Mouse (Mus musculus) telencephalon, adult 2 months (tissue): ENCODE results near the gene Chrm4.

ENCODE experiments used
- DNase-seq: peaks from one replicate; pipeline ENCODE4 v3.0.0-alpha.2; 2011; ENCODE audit warnings: low read depth, low spot score

Gene Chrm4

DNA sequence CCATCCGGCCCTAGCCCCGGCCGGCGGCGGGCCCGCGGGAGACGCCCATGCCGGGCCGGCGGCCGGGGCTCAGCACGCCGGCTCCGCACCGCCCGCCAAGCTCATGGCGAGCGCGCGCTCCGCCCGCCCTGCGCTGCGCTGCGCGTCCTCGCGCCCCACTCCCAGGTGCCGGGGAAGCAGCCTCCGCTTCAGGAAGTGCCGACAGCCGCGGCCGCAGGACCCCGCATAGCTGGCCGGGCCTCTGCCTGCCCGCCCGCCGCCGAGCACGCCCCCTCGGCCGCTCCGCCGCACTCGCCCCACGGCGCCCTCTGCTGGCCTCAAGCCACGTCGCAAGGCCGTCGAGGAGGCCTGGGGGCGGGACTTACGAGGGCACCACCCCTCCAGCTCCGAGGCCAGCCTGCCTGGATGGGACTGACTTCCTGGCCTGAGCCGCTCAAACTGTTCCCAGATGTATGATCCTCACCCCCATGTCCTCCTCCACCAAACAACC lies 36.4 kb downstream of the Chrm4 start:
- DNase-seq, result no peak

DNA sequence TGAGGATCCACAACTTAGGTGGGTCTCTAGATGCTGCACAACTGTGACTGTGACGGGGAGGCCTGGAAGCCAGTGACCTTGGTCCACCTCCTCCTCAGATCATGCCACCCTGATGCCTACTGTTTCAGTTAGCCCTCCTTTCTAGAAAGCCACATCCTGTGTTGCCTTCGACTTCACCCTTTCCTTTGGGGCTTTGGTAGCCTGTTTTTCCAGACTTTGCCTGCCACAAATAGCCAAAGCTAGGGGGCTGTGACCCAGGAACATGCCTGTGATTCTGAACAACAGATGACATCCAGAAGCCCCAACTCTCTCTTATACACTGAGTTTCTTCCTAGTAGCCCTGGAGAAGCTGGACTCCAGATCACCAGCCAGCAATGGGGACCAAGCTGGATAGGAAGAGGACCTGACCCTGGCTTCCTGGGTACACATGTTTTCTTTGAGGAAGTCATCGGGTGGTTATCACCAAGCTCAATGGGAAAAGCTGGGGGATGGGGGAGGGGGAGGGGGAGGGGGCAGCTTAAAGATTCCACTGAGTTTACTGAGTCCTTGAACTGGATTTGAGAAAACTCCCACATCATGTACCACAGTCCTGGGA lies 37.7 kb downstream of the Chrm4 start:
- DNase-seq, result no peak

DNA sequence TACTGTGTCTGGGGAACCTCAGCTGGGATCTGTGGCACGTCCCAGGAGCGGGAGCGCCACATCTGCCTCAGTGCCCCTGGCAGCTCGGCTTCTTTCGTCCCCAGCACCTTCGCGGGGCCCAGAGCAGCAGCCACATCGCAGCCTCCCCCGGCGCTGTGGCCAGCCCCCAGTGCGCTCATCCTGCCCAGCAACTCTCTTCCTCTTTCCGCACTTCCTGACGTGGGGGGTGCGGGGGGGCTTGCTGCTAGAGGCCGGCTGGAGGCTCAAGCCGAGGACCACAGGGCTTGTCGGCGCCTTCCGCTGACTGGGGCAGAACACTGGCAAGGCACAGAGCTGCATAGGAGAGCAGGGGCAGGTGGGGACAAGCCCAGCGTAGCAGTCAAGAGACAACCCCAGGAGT lies 38.4 kb downstream of the Chrm4 start:
- DNase-seq, result no peak

DNA sequence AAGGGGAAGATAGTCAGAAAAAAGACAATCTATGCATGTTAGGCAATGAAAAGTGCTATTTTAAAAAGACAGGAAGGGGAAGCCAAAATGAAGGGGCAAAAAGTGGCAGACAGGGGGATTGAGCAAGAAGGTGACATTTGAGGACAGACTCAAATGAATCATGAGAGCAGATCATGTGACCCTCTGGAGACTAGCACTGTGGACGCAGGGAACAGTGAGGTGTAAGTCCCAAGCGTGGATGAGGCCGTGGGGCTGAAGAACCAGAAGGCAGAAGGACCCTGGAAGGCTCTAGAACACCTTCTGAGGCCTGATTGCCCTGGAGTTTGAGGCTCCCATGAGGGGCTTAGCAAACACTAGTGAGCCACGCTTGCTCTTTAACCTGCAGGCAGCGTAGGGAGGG lies 39.3 kb downstream of the Chrm4 start:
- no peak for DNase-seq

DNA sequence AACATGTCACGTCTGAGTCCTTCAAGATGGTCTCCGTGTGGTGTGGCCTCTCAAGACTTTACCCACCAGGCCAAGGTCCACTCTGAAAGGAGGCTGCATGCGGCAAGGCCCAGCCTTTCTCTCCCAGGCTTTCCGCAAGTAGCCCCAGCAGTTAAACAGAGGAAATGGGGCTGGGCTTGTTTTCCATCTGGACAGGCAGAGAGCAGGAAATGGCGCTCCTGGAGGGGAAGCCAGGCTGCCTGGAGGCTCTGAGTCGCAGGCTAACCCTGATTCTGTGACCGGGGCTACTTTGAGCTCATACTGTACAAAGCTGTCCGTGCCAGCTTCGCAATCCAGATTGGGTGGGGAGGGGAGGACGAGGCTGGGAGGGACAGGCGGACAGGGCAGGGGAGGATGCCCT lies 40.9 kb downstream of the Chrm4 start:
- no peak for DNase-seq

DNA sequence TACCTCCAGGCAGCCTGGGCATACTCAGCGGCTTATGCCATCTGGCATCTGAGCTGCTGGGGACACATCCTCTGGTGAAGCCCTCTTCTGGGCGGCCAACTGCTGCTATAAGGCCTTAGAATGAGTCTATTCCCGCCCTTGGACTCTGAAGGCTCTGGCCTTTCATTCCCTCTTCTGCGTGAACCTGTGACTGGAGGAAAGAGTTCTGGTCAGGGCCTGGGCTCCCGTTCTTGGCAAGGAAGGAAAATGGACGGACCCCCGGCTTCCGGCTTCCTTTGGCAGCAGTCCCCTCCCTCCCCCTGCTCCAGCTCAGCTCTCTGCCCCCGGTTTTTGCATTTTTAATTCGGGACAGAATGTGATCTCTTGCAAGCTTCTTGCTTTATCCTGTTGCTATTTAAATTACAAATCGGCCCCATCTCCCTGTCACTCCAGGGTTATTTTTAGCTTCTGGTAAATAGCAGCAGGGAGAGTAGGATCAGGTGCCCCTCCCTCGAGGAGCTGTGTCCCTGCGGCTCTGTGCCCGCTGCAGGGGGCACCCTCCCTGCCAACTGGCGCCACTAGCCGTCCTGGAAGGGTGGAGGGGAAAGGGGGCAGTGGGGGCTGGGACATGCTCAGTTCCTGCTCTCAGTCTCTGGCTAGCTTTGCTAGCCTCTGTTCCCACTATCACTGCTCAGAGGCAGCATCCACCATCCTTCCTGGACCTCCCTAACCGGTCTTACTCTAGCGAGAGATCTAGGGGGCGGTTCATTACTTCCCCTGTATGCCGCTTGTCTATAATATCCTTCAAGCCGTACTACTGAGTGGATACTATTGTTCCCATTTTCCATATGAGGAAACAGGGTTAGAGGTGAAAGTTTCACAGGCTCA lies 44.4 kb downstream of the Chrm4 start:
- DNase-seq, result peak; percentile 86

DNA sequence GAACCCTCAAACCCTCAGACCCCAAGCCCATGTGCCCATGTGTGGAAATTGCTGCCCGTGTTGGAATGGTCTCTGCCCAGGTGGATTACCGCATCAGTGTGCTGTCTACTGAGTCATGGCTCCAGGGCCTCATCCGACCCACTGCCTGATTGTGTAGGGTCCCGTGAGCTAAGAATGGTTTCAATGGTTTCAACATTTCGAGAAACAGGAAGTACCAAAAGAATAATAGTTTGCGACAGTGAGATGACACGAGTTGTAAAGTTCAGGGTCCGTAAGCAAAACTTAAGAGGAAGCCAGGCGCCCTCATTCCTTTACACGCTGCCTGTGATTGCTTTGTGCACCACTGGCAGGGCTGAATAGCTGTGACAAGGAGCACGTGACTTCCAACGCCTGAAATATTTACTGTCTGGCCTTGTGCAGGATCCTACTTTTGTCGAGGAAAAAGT lies 45.1 kb downstream of the Chrm4 start:
- no peak for DNase-seq

DNA sequence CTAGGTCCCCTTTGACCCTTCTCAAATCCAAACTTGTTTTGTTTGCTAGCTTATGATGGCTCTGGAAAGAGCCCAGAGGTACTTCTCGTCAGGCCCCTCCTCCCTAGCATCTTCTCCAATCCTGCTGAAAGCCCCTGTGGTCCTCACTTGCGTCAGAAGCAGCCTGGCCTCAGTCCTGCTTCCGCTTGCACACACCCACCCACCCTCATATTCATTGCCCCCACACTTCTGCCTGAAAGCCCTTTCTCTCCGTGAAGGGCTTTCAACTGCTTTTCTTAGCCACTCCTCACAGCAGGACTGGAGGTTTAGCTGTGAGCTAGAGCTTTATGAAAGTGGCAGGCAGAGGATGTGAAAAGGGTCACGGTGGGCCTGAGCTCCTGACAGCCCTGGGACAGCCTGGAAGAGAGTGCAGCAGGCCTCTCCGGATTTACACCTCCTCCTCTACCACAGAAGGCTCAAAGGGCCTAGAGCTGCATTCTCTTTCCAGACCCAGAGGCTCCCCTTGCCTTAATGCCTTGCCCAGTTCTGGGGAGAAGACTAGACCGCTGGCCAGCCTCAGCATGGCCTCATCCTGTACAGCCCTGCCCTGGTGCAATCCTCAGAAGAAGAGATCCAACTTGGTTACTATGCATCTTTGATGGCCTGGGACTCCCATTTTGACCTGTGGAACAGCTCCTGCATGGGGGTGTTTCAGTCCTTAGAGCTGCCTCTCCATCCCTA lies 46.5 kb downstream of the Chrm4 start:
- no peak for DNase-seq

DNA sequence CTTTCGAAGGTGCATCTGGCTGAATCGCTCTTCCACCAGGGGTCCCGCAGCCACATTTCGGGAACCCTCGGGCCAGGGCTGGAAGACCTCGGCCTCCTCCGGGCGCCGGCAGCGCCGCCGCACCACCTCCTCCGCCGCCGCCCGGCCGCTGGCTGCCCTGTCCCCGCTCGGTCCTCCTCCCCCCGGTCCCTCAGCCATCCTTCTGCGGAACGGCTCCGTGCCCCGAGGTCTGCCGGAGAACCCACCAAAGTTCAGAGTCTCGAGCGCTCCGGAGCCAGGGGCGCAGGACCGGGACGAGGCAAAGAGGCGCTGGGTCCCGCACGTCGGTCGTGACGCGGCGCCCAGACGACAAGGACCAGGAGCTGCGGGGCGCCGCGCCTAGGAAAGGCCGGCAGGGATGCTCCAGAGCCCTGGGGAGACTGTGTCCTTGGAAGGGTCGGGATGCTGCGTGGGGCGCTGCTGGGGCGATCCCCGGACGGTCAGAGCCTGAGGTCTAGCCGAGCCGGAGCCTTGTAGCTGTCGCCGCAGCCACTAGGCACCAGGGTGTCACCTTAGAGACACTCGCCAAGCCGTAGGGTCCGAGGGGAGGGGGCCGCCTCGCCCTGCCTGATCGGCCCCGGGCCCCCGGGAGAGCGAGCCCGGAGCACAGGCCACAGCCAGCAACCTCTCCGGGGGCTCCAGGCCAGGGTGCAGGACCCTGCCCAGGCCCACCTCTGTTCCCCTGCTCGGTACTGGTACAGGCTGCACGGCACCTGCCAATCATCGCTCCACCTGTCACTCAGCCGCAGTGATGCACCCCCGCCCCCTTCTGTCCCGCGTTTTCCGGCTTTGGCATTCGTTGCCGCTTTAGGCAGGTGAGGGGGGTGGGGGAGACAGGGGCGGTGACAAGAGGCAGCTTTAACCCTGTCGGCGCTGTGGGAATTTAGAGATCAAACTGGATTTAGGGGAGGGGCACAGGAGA lies 48.8 kb downstream of the Chrm4 start, which contains the start of gene Dgkz:
TSS of gene Dgkz (minus strand) at position 284 of the 961 bp plus-strand sequence.
- DNase-seq, result no peak

DNA sequence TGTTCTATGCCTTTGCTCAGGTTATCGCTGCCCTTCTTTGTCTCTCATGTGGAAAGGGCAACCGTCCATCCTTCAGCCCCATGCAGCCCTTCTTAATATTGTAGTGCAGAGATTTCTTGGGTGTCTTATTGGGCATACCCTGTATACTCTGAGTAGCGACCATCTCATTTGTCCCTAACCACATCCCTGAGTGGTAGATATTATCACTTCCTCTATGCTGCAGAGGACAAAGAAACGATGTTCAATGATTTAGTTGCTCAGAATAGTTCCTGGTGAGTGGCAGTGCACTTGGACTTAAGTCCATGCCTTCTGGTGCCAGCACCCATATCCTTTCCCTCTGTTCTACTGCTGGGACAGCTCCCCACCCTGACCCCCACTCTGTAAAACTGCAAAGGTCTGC lies 50.9 kb downstream of the Chrm4 start:
- no peak for DNase-seq
